Mouse (Mus musculus): Measurements from ENCODE around the gene Rasl10b.

The Rasl10b gene

DNA sequence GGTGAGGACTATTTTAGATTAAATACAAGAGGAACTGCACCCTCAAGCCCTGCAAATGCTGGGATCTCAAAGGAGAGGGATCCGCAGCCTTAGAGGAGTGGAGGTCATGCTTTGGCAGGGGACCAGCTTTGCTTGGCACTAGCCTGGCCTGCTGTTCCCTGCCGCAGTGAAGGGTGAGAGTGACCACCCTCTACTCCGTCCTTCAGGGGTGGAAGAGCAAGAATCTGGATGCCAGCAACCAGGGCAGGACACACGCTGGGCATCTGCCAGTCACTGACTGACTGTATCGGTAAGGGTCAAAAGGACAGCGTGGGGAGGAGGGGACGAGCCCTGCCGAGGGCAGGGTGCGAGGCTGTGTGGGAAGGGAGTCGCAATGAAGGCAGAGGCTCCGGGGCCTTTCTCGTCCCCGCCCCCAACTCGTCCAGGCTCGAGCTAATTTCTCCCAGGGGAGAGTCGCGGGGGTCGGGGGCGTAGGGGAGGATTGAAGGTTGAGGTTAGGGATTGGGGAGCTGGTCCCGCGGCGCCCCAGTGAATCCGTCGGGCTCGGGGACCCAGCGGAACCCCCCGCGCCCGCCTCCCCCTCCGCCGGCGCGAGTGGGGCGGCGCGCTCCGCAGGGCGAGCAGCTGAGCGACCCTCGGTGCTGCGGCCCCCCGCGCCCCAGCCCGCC is at the start of gene Rasl10b:
Rasl10b (plus strand) TSS at position 51 of the 668 bp plus-strand sequence.
- DNase-seq: peak; percentile 65 to 69

DNA sequence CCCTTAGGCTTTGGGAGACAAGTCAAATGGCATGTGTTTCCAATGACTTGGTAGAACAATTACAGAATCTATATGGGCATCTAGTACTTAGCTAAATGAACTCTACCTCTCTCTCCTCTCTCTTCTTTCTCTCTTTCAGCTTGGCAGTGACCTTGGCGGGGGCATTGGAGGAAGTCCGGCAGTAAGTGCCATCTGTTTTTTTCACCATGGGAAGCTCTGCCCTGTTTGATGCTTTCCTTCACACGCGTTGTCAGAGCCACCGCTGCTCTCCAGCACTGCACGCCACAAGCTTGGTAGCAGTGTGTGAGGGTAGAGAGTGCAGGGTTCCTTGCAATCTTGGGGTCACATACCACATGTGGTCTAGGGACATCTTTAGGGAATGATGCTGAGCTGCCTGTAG is 44.3 kb upstream of the Rasl10b start:
- DNase-seq: no peak

DNA sequence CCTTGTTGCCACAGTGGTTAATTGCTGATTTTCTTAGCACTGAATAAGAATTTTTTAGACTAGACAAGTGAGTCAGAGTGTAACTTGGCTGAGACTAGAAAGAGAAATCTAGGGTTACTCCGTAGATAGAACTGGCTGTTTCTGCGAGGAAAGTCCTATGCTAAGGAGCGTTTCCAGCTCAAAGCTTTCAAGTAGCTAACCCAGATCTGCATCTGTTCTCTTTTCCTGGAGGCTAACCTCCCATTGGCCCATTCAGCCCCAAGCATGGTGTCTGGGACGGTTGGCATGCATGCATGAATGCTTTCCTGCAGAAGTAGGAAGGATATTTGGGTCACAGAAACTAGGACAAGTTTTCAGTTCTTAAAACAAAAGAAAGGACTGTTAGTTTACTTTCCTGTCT is 37.7 kb upstream of the Rasl10b start:
- no peak for DNase-seq

DNA sequence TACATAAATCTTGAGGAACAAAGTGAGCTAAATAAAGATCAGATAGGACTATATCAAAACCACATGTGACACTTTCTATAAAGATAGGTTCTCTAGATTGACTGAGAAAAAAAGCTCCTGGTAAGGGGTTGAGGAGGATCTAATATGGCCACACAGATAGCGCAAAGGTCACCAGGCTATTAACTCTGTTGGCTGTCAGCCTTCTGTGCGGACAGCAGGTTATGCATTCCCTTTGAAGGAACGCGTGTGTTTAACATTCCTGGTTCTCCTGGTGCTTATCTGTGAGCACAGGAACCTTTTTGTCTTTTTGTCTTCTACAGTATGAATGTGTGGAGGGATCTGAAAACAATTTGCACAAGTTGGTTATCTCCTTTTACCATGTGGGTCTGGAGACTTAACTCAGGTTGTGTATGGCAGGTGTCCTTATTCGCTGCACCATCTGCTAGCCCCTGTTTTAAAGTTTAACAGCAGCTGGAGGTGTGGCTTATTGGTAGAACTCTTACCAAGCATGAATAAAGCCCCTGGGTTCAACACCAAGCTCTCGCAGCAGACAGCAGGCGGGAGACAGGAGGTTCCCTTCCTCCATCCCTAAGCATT is 29.1 kb upstream of the Rasl10b start:
- DNase-seq: no peak

DNA sequence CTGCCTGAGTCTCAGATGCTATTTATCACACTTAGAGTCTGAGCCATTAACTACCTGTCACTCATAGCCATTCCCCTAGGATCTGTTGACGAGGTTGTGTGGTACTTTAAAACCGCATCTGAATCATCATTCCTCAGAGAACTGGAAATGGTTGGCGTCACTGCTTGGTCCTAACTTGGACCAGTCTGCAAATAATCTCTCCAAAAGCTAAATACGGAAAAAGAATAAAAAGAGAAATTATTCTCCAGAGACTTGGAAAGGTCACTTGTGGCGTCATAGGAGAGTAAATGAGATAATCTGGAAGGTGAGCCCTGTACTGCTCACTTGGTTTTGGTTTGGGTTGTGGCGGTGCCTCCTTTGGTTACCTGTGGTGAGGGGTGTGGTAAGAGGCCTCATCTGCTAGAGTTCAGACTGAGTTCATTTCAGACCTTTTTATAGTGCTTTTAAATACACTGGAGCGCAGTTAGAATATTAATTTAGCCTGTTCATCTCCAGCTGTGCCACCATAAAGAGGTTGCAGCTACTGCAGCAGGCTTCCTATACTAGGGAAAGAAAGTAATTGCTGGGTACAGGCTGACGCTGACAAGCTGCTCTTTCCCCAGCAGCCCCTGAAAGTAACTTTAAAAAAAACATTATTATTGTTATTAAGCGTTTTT is 25.9 kb upstream of the Rasl10b start:
- DNase-seq: no peak

DNA sequence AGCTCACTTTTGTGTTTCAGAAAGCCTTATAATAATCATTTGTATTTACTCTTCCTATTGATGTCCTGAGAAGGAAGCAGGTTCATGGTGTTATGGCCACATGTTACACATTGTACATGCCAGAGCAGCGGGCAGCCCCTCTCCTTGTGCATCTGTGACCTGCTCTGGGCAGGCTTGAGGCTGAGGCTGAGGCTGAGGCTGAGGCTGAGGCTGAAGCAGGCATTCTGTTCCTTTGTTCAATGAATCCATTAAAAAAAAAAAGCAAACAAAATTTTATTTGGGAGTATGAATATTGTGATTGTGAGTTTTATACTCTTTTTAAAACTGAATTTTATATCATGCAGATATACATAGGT is 25.4 kb upstream of the Rasl10b start:
- DNase-seq: no peak

DNA sequence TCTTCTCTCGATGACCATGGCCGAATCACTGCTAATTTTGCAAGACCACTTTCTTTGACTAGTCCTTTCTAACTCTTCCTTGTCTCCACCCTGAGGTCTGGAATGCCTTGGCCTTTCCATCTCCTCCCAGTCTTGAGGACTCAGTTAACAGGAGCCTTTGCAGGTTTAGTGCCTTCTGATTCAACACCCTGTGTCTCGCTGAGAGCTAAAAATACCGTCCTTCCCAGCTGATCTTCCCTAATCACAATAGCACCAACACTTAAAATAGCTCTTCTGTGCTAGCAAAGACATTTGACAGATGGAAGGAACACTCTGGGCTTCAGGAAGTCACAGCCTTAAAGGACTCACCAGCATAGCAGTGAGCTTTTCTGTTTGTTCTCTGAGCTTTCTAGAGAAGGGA is 15.9 kb upstream of the Rasl10b start:
- no peak for DNase-seq

DNA sequence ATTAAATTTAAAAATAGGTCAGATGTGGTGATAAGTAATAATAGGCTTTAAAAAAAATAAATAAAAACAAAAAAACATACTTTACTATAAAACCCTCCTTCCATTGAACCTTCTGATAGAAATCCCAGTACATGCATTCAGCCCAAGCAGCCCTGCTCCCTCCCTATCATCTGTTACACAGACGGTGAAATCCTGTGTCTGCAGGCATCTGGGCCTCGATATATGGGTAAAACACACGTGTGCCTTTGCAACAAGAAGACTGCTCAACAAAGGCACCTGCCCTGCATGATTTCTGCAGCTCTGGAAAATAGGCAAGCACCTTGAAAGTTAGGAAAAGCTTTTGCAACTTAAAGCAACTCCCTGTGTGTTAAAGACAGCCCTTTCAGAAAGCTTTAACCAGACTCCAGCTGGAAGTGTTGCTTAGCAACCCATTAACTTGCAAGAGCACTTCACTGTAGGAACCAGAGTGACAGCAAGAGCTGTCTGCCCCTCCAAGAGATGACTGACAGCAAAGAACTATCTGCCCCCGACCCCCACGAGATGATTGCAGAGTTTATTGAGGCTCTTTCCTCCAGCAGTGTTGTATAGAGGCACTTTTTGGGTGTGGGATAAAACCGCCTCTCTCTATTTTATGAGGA is 14.0 kb upstream of the Rasl10b start:
- no peak for DNase-seq

DNA sequence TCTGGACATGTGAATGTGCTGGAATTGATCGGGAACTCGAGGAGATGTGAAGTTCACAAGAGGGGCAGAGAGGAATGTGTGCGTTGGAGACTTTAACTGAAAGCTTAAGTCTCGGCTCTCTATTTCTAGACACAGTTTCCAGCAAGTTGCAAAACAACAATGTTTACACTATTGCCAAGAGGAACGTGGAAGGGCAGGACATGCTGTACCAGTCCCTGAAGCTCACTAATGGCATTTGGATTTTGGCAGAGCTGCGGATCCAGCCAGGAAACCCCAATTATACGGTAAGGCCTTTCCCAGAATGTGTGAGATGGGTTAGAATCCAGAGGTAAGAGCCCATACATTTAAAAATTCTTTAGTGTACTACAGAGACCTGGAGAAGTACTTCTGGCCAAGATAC is 11.3 kb upstream of the Rasl10b start:
- no peak for DNase-seq

DNA sequence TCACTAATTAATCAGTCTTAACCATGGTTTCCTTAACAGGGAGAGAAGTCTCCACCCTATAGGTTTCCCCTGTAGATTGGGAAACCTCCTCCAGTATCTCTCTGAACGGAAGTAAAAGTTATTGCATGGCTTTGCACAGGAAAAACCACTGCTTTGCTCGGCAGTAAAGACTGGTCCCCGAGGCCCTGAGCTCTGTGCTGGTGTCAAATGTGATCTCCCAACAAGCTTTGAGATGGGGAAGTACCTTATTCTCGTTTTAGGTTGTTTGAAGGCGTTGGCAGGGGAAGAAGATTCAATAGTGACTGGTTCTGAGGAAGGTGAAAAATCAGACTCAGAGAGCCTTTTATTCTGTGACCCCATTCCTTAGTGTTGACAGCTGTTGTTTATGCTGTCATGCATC is 10.2 kb upstream of the Rasl10b start:
- DNase-seq: no peak

DNA sequence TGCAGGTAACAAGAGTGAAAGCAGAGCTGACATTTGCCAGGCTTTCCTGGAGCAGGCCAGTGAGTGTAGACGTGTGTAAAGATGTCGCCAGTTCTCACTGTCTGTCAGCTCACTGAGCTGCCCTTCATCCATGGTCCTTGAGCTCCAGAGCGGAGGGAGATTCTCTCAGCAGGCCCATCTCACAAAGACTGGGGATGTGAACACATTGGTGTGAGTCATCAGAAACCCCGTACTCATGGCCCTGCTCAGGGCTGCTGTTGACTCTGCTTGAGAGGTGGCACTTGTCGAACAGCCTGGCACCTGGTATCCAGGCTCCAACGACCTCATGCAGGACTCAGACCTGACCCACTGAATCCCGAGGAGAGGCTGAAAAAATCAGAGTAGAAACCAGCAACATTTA is 5.2 kb upstream of the Rasl10b start:
- DNase-seq: no peak

DNA sequence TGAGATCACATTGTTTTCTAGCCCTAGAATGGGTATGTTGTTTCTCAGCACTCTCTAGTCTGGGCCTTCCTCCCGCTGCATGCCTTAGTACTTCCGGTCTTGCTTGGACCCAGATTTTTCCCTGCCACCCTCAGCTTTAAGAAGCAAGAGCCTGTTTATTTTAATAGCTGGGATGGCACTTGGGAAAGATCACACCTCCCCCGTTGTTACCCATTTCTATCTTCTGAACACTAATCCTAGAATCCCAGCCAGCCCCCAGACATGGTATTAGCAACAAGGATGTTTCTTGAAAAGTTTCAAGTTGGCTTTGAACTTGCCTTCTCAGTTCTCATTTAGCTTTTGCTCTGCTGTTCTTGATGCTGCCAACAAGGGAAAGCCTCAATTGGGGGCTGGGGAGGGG is 2.5 kb upstream of the Rasl10b start:
- DNase-seq: no peak

DNA sequence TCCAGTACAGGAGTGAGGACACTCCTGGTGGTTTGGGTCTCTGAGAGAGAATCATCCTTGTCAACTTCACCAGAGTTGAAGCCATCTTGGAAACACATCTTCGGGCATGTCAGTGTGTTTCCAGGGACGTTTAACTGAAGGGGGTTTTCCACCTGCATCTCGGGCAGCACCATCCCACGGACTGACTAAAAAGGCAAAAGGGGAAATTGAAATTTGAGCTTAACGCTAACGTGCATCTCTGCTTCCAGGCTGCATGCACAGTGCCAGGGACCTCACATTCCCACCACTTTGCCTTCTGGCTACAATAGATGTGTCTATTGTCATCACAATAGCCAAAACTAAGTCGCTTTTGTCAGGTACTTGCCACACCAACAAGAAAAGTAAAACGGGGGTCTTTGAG is 695 bp upstream of the Rasl10b start:
- no peak for DNase-seq

DNA sequence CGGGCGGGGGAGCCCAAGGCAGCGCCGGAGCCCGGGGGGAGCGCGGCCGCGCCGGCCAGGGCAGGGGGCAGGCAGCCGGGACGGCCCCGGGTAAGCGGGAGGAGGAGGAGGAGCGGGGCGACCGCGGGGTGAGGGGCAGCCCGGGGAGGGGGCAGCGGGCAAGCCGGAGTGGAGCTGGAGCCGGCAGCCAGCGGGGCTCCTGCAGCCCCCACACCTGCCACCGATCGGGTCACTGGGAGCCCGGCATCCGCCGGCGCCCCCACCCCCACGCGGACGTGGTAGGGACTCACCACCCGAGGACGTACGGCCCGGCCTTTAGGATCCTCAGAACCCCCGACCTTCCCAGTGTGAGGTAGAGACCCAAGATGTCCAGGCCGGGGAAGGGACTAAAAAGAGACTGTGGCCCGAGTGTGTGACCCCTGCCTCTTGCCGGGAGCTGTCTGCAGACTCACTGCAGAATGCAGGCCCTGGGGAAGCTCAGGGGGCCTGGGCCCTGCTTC is 905 bp downstream of the Rasl10b start:
- DNase-seq: peak in 1 of 2 experiments; percentile 5

DNA sequence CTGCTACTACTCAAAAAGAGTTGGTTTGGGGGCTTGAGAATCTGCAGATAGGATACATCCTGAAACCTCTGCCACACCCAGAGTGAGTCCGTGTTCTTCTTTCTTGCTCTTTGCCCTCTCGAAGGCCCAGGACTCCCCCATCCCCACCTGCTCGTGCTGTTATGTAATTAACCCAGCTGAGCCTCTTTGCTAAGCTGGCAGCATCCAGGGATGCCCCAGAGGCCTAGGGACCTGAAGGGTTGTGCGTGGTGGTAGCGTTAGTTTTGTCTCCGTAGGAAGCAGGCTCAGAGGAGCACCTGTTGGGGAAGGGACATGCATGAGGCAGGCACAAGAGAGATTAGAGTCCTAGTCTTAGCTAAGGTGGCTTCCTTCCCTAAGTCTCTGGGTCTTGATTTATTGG is 1.6 kb downstream of the Rasl10b start:
- DNase-seq: no peak

DNA sequence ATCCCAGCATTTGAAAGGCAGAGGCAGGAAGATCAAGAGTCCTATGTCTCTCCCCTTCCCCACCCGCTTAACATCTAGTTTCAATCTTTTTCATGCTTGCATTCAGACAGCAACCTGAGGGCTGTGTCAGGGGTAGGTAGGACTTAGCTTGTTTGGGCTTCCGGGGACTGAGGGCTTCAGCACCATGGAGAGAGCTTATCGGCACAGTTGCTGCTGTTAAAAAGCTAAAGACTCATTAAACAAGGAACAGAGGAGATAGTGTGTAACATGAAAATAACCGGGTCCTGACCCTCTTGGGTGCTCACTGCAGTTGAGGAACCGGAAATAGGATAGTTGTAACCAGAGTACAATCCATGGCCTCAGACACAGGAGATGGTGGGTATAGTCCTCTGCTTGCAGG is 8.1 kb downstream of the Rasl10b start:
- peak; percentile 69 to 85 for DNase-seq

DNA sequence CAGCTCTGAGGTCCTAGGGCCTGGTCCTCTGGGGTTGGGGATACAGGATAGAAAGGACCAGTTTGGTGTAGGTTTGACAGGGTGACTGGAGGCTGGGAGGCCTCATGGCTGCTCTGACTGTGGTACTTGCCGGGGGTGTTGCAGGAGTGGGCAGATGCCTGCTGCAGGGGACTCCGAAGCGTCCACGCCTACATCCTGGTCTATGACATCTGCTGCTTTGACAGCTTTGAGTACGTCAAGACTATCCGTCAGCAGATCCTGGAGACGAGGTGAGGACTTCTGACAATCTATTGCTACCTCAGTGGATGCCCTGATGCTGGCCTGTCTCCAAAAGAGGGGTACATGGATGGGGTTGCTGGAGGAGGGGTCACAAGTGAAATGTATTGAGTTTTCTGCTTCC is 8.8 kb downstream of the Rasl10b start:
- DNase-seq: no peak

DNA sequence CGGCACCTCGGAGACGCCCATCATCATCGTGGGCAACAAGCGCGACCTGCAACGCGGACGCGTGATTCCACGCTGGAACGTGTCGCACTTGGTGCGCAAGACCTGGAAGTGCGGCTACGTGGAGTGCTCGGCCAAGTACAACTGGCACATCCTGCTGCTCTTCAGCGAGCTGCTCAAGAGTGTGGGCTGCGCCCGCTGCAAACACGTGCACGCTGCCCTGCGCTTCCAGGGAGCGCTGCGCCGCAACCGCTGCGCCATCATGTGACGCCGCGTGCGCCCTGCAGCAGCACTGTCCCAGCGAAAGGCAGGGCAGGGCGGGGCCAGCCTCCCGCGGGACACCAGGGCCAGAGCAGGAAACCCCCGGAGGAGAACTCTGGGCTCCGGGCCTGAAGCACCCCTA is 9.6 kb downstream of the Rasl10b start:
- peak in 1 of 2 experiments; percentile 10 for DNase-seq

DNA sequence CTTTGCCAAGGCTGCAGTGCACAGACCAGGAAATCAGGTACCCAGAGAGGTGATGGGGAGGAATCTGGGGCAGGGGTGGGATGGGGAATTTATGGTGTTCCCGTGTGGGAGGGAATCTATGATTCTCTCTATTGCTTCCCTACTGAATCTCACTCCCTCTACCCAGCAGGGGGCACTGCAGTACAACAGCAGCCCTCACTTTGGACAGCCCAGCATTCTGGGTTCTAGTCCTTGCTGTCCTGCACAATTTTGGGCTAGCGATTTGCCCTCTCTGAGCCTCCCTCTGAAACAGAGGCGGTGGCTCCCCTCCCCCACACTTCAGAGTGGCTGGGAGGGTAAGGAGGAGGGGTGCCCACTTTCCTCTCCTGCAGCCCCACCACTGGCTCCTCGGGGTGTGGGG is 11.4 kb downstream of the Rasl10b start:
- no peak for DNase-seq

DNA sequence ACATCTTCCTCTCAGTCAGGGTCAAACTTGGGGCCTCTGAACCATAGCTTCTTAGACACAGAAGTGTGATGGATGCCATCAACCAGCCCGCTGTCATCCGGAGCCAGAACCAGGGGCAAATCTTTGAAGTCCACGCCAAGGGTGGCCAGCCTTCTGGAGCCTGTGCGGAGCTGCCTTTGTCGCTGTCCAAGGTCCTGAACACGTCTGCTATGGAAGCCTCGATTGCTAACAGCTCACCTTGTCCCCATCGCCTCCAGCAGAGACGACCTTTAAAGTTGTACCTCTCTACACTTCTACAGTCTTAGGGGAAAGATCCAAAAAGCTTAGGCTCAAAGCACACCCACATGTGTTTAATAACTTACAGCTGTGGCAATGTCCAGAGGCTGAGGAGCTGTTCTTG is 12.4 kb downstream of the Rasl10b start:
- peak; percentile 67 to 91 for DNase-seq

DNA sequence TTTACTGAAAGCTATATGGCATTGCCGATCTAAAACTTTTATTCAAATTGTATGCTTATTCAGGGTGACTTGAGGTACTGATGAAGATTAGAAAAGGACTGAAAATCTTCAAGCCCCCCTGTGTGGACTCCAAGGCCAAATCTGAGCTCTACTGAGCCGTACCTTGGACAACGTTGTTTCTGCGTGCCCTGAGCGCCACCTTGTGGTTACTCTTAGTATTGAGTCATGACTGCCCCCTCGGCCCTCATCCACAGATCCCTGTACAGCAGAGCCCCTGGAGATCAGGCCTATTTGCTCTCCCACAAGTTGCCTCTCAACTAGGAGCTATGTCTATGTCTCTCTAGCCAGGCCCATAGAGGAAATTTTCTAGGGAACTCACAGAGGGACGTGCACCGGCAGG is 15.7 kb downstream of the Rasl10b start:
- peak; percentile 64 to 82 for DNase-seq

DNA sequence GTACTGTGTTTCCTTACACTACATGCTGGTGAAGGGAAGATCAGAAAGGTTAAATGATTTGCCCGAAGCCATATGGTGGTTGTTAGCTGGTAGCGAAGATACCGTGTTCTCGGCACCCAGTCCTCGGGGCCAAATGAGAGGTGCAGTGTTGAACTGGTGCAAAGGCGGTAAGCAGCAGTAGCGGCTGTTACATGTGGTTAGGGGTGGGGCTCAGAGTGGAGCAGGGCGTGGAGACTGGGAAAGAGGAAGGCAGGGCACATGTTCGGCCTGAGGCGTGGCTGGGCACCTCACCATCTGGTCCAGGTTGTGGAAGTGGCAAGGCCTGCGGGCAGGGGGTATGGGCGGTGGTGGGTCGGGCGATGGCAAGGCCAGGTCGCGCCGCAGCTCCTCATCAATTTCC is 18.0 kb downstream of the Rasl10b start:
- DNase-seq: peak in 1 of 2 experiments; percentile 44

DNA sequence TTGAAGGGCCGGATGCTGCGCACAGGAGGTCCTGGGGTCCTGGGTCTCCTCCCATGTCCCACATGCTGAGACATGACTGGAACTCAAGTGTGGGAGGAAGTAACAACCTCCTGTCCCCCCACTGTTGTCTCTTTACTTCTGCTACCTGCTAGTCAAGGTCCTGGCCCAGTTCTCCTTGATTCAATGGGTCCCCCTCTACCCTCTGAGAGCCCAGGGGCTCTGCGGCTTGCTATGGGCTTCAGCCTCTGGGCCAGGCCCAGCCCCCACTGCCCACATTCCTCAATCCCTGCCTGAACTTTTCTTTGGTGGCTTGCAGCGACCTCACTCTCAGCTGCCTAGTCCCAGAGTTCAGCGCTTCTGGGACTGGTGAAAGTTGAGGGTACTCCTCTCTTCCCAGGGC is 20.4 kb downstream of the Rasl10b start, which contains the start of gene Gas2l2:
Gas2l2 (minus strand) TSS at position 101 of the 400 bp plus-strand sequence.
- no peak for DNase-seq

DNA sequence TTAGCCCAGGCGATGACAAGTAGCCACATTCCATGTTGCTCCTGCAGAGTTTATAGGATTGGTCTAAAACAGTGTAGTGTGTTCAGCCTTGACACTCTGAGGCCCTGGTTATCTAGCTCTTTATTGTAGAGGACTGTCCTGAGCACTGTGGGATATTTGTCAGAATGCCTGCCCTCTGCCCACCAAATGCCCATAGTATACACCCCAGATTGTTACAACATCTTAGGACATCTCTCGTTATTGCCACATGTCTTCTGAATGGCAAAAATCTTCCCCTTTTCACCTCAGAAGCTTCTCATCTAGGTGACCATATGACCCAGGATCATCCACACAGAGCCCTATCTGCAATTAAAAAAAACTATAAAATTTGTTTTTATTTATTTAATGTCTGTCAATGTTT is 23.6 kb downstream of the Rasl10b start:
- DNase-seq: no peak
